Mouse (Mus musculus): ENCODE data around the gene E030025P04Rik. TPM values are rescaled to one million over a fixed set of nuclear protein-coding genes. Genes with fewer than 3 reads are reported as not detected.

The E030025P04Rik gene
- polyA plus RNA-seq, 1 experiment = not detected

GRCm38 (mm10) chr11:109175376-109175969 lies 31.3 kb upstream of the E030025P04Rik start:
- Histone ChIP-seq H3K27ac (ENCODE audit: insufficient read depth, low read depth, low read length) (no peak overlapping the region), H3K4me3 (ENCODE audit: insufficient read depth, low read depth, low read length) (no peak overlapping the region), H3K4me1 (ENCODE audit: control insufficient read depth, insufficient read depth, low read length) (no peaks in the 10 kb centered on the region), H3K36me3 (ENCODE audit: control insufficient read depth, insufficient read depth, low read length) (no peaks in the 10 kb centered on the region), H3K27me3 (replicated peaks; ENCODE audit: control insufficient read depth, insufficient read depth, low read length) (no peaks in the 10 kb centered on the region)
- TF ChIP-seq POLR2A (IDR thresholded peaks at IDR 0.05; ENCODE audit: low read depth, low read length) (no peak), CTCF (conservative IDR thresholded peaks at IDR 0.05; ENCODE audit: insufficient read depth, insufficient read length, low read depth, low read length) (no peak)
- DNase-seq = no peak
- 89% methylated on average over 8 of the region's 8 CpGs for WGBS

- no peak overlapping the region for H3K27ac ChIP-seq (ENCODE audit: insufficient read depth, low read depth, low read length)
- no peak overlapping the region for H3K4me3 ChIP-seq (ENCODE audit: insufficient read depth, low read depth, low read length)
- TF ChIP-seq CTCF (conservative IDR thresholded peaks at IDR 0.05; ENCODE audit: insufficient read depth, insufficient read length, low read depth, low read length) (no peak), POLR2A (IDR thresholded peaks at IDR 0.05; ENCODE audit: low read depth, low read length) (no peak)
- H3K36me3 ChIP-seq (ENCODE audit: control insufficient read depth, insufficient read depth, low read length) = no peaks in the 10 kb centered on the region
- no peak for DNase-seq
- no peaks in the 10 kb centered on the region for H3K4me1 ChIP-seq (ENCODE audit: control insufficient read depth, insufficient read depth, low read length)
- H3K27me3 ChIP-seq (replicated peaks; ENCODE audit: control insufficient read depth, insufficient read depth, low read length) = no peaks in the 10 kb centered on the region
- WGBS = 89% methylated on average over 1 of the region's 1 CpGs
These were observed 28.1 kb upstream of the E030025P04Rik start for GRCm38 (mm10) chr11:109172224-109172623.

GRCm38 (mm10) chr11:109170771-109171170 lies 26.6 kb upstream of the E030025P04Rik start:
- H3K4me3 ChIP-seq (ENCODE audit: insufficient read depth, low read depth, low read length) = no peak overlapping the region
- no peaks in the 10 kb centered on the region for H3K36me3 ChIP-seq (ENCODE audit: control insufficient read depth, insufficient read depth, low read length)
- H3K27me3 ChIP-seq (replicated peaks; ENCODE audit: control insufficient read depth, insufficient read depth, low read length) = no peaks in the 10 kb centered on the region
- no peaks in the 10 kb centered on the region for H3K4me1 ChIP-seq (ENCODE audit: control insufficient read depth, insufficient read depth, low read length)
- H3K27ac ChIP-seq (ENCODE audit: insufficient read depth, low read depth, low read length) = no peak overlapping the region
- TF ChIP-seq POLR2A (IDR thresholded peaks at IDR 0.05; ENCODE audit: low read depth, low read length) (no peak), CTCF (conservative IDR thresholded peaks at IDR 0.05; ENCODE audit: insufficient read depth, insufficient read length, low read depth, low read length) (no peak)
- 95% methylated on average over 6 of the region's 6 CpGs for WGBS
- no peak for DNase-seq

- Histone ChIP-seq H3K4me3 (ENCODE audit: insufficient read depth, low read depth, low read length) (no peak overlapping the region), H3K27me3 (replicated peaks; ENCODE audit: control insufficient read depth, insufficient read depth, low read length) (no peaks in the 10 kb centered on the region), H3K4me1 (ENCODE audit: control insufficient read depth, insufficient read depth, low read length) (no peaks in the 10 kb centered on the region), H3K36me3 (ENCODE audit: control insufficient read depth, insufficient read depth, low read length) (no peaks in the 10 kb centered on the region), H3K27ac (ENCODE audit: insufficient read depth, low read depth, low read length) (no peak overlapping the region)
- 61% methylated on average over 5 of the region's 5 CpGs for whole genome bisulfite sequencing
- TF ChIP-seq CTCF (conservative IDR thresholded peaks at IDR 0.05; ENCODE audit: insufficient read depth, insufficient read length, low read depth, low read length) (no peak), POLR2A (IDR thresholded peaks at IDR 0.05; ENCODE audit: low read depth, low read length) (no peak)
- no peak for DNase-seq
These were observed 13.5 kb upstream of the E030025P04Rik start for GRCm38 (mm10) chr11:109157694-109158093.

GRCm38 (mm10) chr11:109144890-109145341 lies 747 bp upstream of the E030025P04Rik start:
- no peak overlapping the region for H3K27ac ChIP-seq (ENCODE audit: insufficient read depth, low read depth, low read length)
- H3K4me3 ChIP-seq (ENCODE audit: insufficient read depth, low read depth, low read length) = no peak overlapping the region
- no peaks in the 10 kb centered on the region for H3K36me3 ChIP-seq (ENCODE audit: control insufficient read depth, insufficient read depth, low read length)
- H3K4me1 ChIP-seq (ENCODE audit: control insufficient read depth, insufficient read depth, low read length) = no peaks in the 10 kb centered on the region
- WGBS = 45% methylated on average over 7 of the region's 7 CpGs
- no peaks in the 10 kb centered on the region for H3K27me3 ChIP-seq (replicated peaks; ENCODE audit: control insufficient read depth, insufficient read depth, low read length)
- peak; percentile 23 for DNase-seq
- TF ChIP-seq CTCF (conservative IDR thresholded peaks at IDR 0.05; ENCODE audit: insufficient read depth, insufficient read length, low read depth, low read length) (no peak), POLR2A (IDR thresholded peaks at IDR 0.05; ENCODE audit: low read depth, low read length) (no peak)

GRCm38 (mm10) chr11:109126482-109126881 lies 17.7 kb downstream of the E030025P04Rik start:
- H3K4me3 ChIP-seq (ENCODE audit: insufficient read depth, low read depth, low read length) = no peak overlapping the region
- DNase-seq = no peak
- no peak for TF ChIP-seq POLR2A (IDR thresholded peaks at IDR 0.05; ENCODE audit: low read depth, low read length)
- TF ChIP-seq CTCF (conservative IDR thresholded peaks at IDR 0.05; ENCODE audit: insufficient read depth, insufficient read length, low read depth, low read length) = no peak
- H3K4me1 ChIP-seq (ENCODE audit: control insufficient read depth, insufficient read depth, low read length) = no peaks in the 10 kb centered on the region
- no peak overlapping the region for H3K27ac ChIP-seq (ENCODE audit: insufficient read depth, low read depth, low read length)
- WGBS = 59% methylated on average over 7 of the region's 7 CpGs
- H3K27me3 ChIP-seq (replicated peaks; ENCODE audit: control insufficient read depth, insufficient read depth, low read length) = no peaks in the 10 kb centered on the region
- H3K36me3 ChIP-seq (ENCODE audit: control insufficient read depth, insufficient read depth, low read length) = no peaks in the 10 kb centered on the region

- Histone ChIP-seq H3K4me1 (ENCODE audit: control insufficient read depth, insufficient read depth, low read length) (no peaks in the 10 kb centered on the region), H3K27me3 (replicated peaks; ENCODE audit: control insufficient read depth, insufficient read depth, low read length) (no peaks in the 10 kb centered on the region), H3K36me3 (ENCODE audit: control insufficient read depth, insufficient read depth, low read length) (no peaks in the 10 kb centered on the region), H3K27ac (ENCODE audit: insufficient read depth, low read depth, low read length) (no peak overlapping the region), H3K4me3 (ENCODE audit: insufficient read depth, low read depth, low read length) (no peak overlapping the region)
- no peak for TF ChIP-seq POLR2A (IDR thresholded peaks at IDR 0.05; ENCODE audit: low read depth, low read length)
- TF ChIP-seq CTCF (conservative IDR thresholded peaks at IDR 0.05; ENCODE audit: insufficient read depth, insufficient read length, low read depth, low read length) = no peak
- 70% methylated on average over 5 of the region's 5 CpGs for WGBS
- no peak for DNase-seq
These were observed 18.7 kb downstream of the E030025P04Rik start for GRCm38 (mm10) chr11:109125451-109125850.

Data from kidney, adult 2 months (tissue).